Mouse (Mus musculus) layer of hippocampus, postnatal 36 days (tissue): Measurements from ENCODE around the gene Mpo. TPM values are rescaled to one million over a fixed set of nuclear protein-coding genes. Genes with fewer than 3 reads are reported as not detected.

Experiments
- DNase-seq, 2 experiments: peaks; one replicate each; pipeline ENCODE4 v3.0.0; 2022
- total RNA-seq, 2 experiments: library from RNA; stranded (reverse); gene quantifications; 2 replicates each; pipeline ENCODE4 v1.2.3; 2021

The Mpo gene
- total RNA-seq, 2 experiments from 2014 or later: 0.28 to 0.60 TPM

DNA sequence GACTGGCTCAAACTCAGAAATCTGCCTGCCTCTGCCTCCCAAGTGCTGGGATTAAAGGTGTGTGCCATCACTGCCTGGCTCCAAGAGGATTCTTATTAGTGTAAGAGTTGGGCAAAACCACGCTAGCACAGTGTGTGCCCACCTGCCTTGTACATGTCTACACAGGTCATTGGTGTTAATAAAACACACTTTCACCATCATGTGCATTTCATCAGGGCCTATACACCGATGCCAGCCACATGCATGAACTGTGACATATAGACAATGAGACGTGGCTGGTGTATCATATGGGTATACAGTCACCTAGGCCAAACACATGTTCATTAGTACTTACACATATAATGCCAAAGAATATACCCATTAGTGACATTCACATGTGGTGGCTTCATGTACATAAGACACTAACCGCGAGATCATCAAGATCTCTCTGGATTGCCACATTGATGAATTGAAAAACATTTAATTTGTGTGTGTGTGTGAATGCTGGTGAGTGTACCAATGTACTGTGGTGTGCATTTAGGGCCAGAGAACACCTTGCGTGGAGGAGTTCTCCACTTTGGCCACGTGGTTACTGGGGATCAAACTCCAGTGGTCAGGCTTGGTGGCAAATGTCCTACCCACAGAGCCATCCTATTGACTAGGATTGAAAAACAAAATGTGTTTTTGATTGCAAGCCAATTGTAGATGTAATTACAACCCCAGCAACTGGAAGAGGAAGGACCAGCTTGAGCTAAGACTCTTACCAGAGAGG, 35.0 kb upstream of the Mpo start:
- DNase-seq: no peak

DNA sequence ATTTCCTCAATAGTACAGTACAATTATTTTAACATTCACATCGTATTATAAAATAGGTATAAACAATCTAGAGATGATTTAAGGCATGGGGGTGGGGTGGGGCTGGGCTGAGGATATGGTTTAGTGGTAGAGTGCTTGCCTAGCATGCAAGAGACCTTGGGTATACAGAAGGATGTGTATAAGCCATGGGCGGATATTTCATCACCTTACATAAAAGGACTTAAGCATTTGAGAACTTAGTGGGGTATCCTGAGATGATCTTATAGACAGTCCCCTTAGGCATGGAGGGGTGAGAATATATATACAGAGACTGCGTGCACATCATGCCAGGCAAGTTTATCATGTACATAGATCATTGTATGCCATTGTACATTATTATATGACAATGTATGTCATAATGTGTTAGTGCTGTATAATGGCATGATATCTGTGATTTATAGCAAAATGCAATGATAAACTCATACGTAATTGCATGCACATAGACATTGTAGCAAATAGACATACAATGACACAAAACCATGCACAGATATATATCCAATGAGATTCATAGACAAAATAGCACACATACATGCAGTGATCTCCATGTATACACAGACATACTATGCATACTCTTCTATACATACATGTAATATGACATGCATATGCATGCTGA, 34.3 kb upstream of the Mpo start:
- no peak for DNase-seq

DNA sequence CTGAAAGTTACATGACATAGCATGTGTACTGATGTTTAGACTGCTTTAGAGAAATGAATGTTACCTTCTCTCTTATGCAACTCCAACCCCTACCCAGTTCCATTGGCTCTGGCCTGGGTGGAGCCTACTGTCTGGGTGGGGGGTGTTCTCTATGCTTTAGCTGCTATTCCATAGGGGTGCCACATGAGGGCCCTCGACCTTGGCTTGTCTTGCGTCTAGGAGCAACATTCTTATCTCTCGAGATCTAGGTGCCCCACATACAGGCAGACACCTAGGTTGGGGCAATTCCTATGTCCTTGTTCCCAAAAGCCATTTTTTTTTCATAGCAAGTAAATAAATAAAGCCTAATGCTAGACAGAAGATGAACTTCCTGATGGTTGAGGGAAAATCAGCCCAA, 33.8 kb upstream of the Mpo start:
- no peak for DNase-seq

DNA sequence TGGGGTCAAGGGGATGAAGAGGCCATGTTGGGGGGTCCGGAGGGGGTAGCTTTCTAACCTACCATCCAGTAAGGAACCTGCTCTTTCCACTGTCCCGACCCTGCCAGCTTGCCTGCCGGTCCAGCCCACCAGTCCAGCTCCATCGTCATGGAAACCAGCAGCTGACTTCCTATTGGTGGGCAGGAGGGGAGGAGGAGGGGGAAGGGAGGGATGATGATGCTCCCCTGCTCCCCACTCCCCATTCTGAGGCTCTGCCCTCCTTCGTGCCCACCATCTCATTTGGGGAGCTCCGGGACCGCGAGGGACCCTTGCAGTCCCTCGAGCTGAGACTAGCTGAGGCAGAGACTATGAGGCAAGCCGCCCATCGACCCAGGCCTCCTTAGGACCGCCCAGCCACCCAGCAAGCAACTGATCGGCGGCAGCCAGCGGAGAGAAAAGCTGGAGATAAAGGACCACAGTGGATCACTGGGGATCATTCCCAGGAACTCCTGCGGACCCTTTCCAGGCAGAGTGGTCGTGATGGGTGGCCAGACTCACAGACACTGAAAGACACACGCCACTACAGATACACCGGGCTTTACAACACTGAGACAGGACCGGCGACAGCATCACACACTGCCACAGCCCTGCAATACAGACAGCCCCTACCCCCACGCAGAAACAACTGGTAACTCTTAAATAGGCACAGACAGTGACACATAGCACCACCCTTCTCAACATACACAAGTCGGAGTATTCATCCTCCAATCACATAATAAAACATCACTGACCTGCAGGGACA, 32.9 kb upstream of the Mpo start, which contains the start of gene Tspoap1:
Gene Tspoap1 (plus strand): TSS at position 241 of the 781 bp plus-strand sequence.
- DNase-seq: peak; percentile 78 to 79

DNA sequence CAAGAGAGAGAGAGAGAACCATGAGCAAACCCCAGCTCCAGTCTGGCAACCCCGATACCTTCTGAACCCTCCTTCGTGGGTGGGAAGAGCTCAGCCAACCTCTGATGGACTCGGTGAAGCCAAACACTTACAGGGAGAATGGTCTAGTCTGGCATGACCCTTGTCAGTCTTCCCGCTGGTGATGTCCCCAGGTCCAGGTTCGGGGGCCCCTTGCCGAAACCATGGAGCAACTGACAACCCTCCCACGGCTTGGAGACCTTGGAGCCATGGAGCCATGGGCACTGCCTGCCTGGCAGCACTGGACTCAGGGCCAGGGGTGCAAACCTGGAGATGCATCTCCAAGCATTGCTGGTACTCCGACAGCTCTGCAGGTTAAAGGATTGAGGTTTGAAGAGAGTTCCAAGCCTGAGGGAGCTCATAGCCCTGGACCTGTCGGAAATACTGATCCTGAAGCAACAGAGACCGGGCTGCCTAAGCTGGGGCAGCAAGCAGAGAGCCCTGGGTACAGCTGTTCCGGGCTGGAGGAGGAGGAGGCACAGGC, 32.1 kb upstream of the Mpo start:
- no peak for DNase-seq

DNA sequence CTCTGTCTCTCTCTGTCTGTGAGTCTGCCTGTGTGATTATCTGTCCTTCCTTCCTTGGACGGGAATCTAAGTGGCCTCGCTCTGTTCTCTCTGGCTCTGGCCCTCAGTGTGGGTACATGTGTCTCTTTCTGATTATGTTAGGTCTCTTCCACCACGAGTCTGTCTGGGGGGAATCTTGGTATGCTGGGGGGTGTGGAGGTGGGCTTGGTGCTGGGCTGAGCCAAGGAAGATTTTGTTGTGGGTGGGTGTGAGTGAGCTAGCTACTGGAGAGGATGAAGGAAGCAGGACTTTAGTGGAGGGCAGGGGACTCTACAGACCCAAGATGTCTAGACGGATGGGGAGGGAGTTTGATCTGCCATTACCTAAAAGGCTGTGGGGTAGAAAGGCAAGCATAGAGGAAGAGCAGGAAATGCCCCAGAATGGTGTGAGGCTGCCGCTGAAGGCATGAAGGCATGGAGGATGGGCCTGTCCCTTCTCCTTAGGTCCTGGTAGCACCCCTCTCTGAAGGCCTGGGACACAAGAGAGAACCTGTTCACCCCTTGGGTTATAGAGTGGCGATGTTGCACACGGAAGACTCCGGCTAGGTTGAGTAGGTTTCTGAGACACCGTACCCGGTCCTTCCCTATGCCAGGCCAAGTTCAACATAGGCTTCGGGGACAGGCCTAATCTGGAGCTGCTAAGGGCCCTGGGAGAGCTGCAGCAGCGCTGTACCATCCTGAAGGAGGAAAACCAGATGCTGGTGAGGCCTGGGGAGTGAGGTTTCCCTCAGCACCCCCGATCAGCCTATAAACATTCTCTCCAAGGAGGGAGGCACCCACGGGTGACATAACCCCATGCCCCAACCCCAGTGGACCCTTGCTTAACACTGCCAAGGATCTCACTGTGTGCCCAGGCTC, 31.3 kb upstream of the Mpo start:
- DNase-seq: no peak

DNA sequence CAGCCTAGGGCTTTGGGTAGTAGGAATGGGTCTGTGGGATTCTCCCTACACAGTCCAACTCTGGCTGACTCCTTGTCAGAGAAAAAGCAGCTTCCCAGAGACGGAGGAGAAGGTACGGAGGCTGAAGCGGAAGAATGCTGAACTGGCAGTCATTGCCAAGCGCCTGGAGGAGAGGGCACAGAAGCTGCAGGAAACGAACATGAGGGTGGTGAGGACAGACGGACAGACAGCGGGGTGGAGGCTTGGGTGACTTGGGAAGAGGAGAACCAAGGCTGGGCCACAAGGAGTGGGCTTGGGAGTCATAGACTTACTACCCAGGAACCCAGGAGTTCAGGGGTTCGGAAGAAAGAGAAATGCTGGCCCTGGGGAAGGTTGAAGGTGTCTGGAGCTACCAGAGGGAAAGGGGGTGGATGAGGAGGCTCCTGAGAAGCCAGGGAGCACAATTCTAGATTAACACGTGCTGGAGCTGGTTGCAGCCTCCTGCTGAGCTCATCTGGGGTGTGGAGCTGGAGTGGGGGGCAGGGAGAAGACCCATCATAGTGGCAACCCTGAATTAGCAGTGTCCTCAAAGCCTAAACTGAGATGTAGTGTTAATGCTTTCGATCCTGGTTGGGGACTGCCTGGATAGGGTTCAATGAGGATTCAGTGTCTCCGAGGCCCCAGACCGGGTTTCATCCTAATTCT, 30.5 kb upstream of the Mpo start:
- DNase-seq: no peak

DNA sequence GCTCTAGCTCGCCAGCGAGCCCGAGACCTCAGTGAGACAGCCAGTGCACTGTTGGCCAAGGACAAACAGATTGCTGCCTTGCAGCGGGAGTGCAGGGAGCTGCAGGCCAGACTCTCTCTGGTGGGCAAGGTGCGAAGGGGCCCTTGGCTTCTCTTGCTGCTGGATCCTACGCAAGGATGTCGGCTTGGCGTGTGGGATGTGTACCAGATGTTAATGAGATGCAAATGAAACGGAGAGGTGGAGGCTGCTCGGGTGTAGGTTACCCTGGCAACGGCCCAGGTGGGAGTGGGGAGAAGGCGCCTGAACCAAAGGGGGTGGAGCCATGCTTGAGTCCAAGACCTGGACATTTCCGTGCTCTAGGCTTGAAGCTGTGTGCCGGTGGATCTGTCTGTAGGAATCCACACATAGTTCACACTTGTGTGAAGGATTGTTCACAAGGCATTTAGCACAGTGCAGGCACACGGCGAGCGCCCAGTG, 29.8 kb upstream of the Mpo start:
- peak; percentile 60 to 66 for DNase-seq

DNA sequence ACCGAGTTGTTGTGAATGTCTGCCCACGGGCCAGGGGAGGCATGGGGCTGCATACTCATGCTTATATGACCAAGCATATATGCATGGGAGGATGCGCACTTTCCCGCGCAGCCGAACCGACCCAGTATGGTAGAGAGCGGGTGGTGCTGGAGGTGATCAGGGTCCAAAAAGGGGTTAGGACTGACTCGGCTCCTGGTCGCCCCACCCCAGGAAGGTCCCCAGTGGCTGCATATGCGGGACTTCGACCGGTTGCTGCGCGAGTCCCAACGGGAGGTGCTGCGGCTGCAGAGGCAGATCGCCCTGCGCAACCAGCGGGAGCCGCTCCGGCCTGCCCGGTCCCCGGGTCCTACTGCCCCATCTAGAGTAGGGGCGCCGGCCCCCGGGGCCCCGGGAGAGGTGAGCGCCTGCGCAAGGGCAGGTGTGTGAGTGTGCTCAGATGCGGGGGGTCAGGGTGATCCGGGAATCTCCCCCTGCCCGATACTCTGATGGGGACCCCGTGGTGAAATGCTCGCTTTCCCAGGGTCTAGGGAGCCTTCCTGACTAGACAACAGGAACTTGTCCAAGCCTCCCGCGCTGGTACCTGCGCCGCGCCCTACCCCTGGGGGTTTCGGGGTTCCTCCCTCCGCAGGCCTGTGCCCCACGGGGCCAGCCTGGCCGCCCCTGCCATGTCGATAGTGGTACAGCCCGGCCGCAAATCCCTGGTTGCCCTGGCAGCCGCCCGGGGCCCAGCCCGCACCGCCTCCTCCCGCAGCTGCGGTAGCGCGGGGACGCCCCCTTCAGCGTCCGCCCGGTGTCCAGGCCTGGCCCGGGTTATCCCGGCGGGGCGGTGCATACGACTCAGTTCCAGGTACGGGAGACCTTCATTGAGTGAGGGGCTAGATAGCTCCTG, 29.1 kb upstream of the Mpo start:
- DNase-seq: peak; percentile 45 to 61

DNA sequence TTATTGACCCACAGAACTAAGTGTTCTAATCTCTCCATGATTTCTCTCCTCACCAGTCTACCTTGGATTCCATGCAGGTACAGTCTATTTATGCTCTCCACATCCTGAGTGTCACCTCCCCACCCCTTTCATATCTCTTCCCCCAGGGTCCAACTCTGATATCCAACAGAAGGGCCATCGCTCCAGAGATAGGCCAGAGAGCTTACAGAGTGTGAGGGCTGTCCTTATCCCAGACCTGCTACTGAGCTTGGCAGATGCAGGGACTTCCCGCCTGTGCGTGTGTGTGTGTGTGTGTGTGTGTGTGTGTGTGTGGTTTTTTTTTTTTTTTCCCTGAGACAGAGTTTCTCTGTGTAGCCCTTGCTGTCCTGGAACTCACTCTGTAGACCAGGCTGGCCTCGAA, 24.6 kb upstream of the Mpo start:
- DNase-seq: no peak

DNA sequence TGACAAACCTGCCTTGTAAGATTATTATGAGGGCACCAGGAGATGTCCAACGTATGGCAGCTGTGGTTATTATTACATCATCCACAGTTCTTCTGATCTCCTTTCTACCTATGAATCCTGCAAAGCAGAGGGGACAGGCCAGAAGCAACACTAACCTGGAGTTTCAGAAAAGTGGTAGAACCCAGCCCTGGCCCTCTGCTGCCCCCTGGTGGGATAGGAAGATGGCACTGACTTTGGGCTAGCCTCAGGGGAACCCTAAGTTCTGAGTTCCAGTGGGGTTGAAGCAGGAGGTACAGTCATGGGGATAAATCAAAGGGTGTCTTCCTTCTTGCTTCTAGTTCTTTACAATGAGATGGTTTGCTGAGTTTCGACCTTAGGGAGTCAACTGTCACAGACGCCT, 22.4 kb upstream of the Mpo start:
- DNase-seq: peak; percentile 60 to 64

DNA sequence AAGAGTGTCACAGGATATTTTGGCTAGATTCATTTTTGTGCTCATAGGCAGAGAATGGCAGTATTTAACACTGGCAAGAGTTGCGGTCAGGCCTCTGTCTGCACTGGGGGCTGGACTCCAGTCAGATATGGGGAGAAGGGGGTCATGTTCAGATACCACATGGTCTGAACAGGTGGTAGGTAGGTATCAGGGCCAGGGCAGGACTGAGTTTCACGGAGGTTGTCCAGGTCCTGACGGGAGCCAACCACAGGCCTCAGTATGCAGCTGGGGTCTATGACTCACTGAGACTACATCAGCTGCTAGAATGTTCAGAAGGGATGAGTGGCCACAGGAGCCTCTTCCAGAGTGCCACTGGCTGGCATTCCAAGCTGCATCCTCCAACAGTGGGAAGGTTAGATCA, 21.0 kb upstream of the Mpo start:
- no peak for DNase-seq

DNA sequence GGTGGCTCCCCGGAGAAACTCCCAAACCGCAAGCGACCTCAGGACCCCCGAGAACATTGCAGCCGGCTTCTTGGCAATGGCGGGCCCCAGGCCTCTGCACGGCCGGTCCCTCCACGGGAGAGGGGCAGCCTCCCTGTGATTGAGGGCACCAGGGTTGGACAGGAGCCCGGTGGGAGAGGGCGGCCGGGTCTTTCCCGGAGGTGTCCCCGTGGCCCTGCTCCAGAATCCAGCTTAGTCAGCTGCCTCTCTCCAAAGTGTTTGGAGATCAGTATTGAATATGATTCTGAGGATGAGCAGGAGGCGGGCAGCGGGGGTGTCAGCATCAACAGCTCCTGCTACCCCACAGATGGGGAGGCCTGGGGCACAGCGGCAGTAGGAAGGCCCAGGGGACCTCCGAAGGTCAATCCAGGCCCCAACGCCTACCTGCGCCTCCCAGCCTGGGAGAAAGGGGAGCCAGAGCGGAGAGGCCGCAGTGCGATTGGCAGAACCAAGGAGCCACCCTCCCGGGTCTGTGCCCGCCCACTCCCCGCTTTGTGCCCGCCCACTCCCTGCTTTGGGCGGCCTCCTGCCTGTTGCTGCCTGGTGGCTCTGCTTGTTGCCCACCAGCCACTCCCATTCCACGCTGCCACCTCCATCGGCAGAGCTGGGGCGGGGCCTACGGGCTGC, 15.1 kb upstream of the Mpo start:
- DNase-seq: peak; percentile 64

DNA sequence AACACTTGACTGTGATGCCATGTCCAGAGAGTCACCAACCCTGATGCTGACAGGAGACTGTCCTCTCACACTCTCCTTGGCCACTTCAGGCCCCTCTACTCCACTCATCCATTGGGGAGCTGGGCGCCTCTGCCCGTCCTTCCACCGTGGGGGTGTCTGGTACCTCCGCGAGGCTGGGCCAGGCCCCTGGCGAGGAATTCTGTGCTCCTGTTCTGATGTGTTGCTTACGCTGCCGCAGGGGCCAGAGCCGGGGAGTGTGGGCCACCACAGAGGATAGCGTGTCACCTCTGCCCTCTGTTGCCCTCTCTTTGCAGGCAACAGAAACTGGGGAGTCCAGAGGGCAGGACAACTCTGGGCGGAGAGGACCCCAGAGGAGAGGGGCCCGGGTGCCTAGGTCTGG, 14.5 kb upstream of the Mpo start:
- DNase-seq: no peak

DNA sequence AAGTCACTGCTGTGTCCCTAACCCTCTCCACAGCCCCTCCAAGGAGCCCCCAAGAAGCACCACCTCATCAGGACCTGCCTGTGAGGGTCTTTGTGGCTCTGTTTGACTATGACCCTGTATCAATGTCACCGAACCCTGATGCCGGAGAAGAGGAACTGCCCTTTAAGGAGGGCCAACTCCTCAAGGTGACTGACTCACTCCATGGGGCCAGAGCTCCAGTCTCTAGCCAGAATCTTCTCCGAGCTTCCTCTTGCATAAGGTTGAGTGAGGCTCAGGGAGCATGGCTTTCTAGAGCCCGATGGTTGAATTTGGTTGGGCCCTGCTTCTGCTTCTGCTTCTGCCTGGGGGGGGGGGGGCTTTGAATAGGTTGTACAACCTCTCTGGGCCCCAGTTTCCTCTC, 14.0 kb upstream of the Mpo start:
- DNase-seq: no peak

DNA sequence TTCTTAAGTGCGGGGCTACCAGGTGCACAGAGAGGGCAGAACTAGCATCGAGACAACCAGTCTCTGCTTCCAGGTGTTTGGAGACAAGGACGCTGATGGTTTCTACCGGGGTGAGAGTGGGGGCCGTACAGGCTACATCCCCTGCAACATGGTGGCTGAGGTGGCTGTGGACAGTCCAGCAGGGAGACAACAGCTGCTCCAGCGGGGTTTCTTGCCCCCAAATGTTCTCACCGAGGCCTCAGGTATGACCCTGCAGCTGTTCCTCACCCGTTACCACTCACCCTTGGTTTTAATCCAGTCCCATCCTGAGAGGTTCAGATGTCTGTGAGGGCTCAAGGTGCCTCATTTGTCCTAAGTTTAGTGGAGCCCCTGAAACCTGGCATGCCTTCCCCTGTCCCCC, 13.3 kb upstream of the Mpo start:
- DNase-seq: no peak

DNA sequence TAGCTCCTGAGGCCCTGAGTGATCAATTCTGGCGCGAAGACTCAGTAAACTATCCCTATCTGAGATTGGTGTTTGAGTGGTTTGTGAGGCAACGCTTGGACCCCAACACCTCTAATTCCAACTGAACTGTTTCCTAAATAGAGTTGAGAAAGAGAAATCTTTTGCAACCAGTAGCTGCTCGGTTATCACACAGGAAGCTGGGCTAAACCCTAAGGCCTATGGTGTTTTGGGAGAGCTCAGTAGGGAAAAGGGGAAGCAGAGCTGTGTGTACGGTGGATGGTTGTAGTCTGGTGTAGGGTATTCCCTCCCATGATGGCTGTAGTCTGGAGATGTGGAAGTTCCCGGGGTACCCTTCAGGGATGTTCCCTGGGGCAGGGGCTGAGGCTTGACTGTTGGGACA, 3.3 kb upstream of the Mpo start:
- DNase-seq: no peak

DNA sequence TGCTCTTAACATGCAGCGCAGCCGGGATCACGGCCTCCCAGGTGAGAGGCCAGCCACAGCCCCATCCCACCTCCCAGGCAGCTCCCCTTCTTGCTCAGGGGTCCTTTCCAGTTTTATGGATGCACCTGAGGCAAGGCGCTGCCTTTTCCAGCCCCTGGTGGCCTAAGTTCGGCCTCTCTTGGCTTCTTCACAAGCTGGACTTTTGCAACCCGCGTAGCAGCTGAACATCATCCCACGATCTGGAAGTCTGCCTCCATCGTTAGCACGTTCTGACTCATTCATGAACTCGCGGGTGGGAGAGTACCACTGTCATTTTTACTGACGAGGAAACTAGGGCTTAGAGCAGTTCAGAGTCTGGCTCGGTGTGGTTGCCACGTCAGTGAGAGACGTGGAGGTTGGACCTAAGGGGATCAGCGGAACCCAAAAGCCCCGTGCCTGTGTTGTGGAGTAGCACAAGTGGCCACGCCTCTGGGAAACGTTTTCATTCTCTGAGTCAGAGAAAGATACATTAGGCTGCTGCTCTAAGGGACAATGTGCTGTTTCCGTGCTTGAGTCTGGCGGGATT, 8.4 kb downstream of the Mpo start:
- DNase-seq: peak; percentile 33 to 42

DNA sequence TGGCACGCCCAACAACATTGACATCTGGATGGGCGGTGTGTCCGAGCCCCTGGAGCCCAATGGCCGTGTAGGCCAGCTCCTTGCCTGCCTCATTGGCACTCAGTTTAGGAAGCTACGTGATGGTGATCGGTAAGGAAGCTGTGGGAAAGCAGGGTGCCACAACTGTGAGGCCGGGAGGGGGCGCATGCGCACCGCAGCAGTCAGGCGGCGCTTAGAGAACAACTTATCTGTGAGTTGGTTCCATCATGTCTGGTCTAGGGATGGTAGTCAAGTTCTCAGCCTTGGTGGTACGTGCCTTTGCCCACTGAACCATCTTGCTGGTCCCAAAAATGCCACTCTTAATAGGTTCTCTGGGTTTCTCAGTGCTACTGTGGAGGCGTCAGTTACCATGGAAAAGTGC, 9.2 kb downstream of the Mpo start:
- peak in 1 of 2 experiments; percentile 36 for DNase-seq
